Mouse (Mus musculus) kidney, embryonic 16.5 days (tissue): ENCODE data around the gene Heatr5a. TPM values are rescaled to one million over a fixed set of nuclear protein-coding genes. Genes with fewer than 3 reads are reported as not detected.

ENCODE experiments used
- ATAC-seq: fragments of 200-750 bp; cut with Nextera tagmentation; 2 replicates; pipeline ENCODE4 v1.8.0; 2017; ENCODE audit warnings: moderate TSS enrichment; ENCODE audit not compliant: low FRiP score, low TSS enrichment
- H3K27ac ChIP-seq: fragments of 300-500 bp; sonication (generic); 2 replicates; pipeline ENCODE4 v1.5.1; 2014; ENCODE audit warnings: low read length
- H3K27me3 ChIP-seq: fragments of 300-500 bp; sonication (generic); 2 replicates; pipeline ENCODE4 v1.6.1; 2014; ENCODE audit warnings: low read length, control low read depth, mixed read lengths; ENCODE audit not compliant: insufficient read depth
- H3K36me3 ChIP-seq: fragments of 300-500 bp; sonication (generic); 2 replicates; pipeline ENCODE4 v1.6.1; 2014; ENCODE audit warnings: low read length, control low read depth, mixed read lengths; ENCODE audit not compliant: insufficient read depth
- H3K4me1 ChIP-seq: fragments of 300-500 bp; sonication (generic); 2 replicates; pipeline ENCODE4 v1.6.1; 2014; ENCODE audit warnings: low read length, control low read depth, mixed read lengths; ENCODE audit not compliant: insufficient read depth
- H3K4me2 ChIP-seq: fragments of 300-500 bp; sonication (generic); replicated peaks from 2 replicates; pipeline ENCODE4 v1.6.1; 2014; ENCODE audit warnings: low read depth, low read length
- H3K4me3 ChIP-seq: fragments of 300-500 bp; sonication (generic); 2 replicates; pipeline ENCODE4 v1.5.1; 2014; ENCODE audit warnings: mild to moderate bottlenecking, low read length
- H3K9ac ChIP-seq: fragments of 300-500 bp; sonication (generic); replicated peaks from 2 replicates; pipeline ENCODE4 v1.6.1; 2014; ENCODE audit warnings: low read length
- H3K9me3 ChIP-seq: fragments of 300-500 bp; sonication (generic); 2 replicates; pipeline ENCODE4 v1.6.1; 2016; ENCODE audit warnings: low read length, control low read depth
- WGBS: fragments of 180-500 bp; shearing (Covaris S2); extraction: QIAGEN DNeasy Blood & Tissue Kit; methylation state at CpG from one replicate; pipeline ENCODE4 v1.1.7; 2014; 5-methylcytosine and 5-hydroxymethylcytosine counted together
- polyA plus RNA-seq: library from polyadenylated mRNA; unstranded; fragments of >200 nt; fragmentation: Nextera tagmentation; extraction: Ambion mirVana; gene quantifications from 2 replicates; pipeline ENCODE4 v1.2.1, GENCODE M21; 2015

The Heatr5a gene
- polyA plus RNA-seq, 1 experiment from 2014 or later: 9.4 TPM

DNA sequence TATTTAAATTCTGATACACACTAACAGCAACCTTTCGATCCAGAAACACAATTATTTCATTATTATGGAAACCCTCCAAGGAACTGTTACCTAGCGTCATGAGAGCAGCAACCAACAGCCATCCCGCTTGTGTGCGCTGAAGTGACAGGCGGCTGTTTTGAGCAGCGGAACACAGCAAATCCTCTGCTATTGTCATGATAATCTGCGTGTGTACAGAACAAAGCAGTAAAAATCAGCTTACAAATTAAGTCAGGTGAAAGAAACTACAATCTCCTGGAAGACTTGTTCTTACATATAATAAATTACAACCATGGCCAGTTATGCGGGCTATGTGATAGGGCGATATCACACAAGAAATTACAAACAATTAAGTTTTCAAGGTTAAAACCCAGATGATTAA, 25.8 kb downstream of the Heatr5a start:
- Histone ChIP-seq H3K4me3 (no peak overlapping the region), H3K9ac (no peak overlapping the region), H3K4me1 (no peaks in the 10 kb centered on the region), H3K36me3 (peaks cover 30% of the 10 kb centered on the region), H3K27ac (no peak overlapping the region), H3K9me3 (0 out of 2 replicates have a peak, but pooled peaks cover 7% of the 10 kb centered on the region), H3K4me2 (no peak overlapping the region), H3K27me3 (no peaks in the 10 kb centered on the region)
- WGBS: 95% methylated on average over 9 of the region's 9 CpGs
- no peak for ATAC-seq

GRCm38 (mm10) chr12:51939848-51940247, 31.3 kb downstream of the Heatr5a start:
- no peak overlapping the region for H3K9ac ChIP-seq
- H3K27me3 ChIP-seq: no peaks in the 10 kb centered on the region
- H3K4me3 ChIP-seq: no peak overlapping the region
- no peak overlapping the region for H3K4me2 ChIP-seq
- H3K36me3 ChIP-seq: peaks cover 18% of the 10 kb centered on the region
- no peak for ATAC-seq
- H3K9me3 ChIP-seq: no peaks in the 10 kb centered on the region
- 84% methylated on average over 4 of the region's 4 CpGs for WGBS
- H3K4me1 ChIP-seq: no peaks in the 10 kb centered on the region
- H3K27ac ChIP-seq: no peak overlapping the region

- H3K9me3 ChIP-seq: no peaks in the 10 kb centered on the region
- peaks cover 22% of the 10 kb centered on the region for H3K36me3 ChIP-seq
- no peaks in the 10 kb centered on the region for H3K4me1 ChIP-seq
- H3K4me2 ChIP-seq: no peak overlapping the region
- no peaks in the 10 kb centered on the region for H3K27me3 ChIP-seq
- H3K9ac ChIP-seq: no peak overlapping the region
- no peak overlapping the region for H3K4me3 ChIP-seq
- no peak for ATAC-seq
- 81% methylated on average over 6 of the region's 6 CpGs for WGBS
- H3K27ac ChIP-seq: no peak overlapping the region
Measured at GRCm38 (mm10) chr12:51937938-51938337, 33.2 kb downstream of the Heatr5a start.

DNA sequence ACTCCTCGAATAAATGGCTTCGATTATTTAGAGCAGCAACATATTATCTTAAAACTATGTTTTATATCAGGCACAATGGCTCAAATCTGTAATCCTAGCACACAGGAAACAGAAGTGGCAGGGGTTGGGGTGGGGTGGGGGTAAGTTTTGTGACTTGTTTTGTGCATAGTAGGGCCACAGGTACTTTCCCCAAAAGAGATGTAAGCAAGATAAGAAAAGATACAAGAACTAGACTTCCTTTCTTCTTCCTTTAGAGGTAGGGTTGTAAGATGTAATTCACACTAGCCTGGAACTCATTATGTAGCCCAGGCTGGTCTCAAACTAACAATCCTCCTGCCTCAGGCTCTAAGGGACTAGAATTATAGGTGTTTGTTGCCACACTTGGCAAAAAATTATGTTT, 41.5 kb downstream of the Heatr5a start:
- Histone ChIP-seq H3K4me2 (no peak overlapping the region), H3K27me3 (no peaks in the 10 kb centered on the region), H3K4me1 (no peaks in the 10 kb centered on the region), H3K27ac (no peak overlapping the region), H3K9ac (no peak overlapping the region), H3K36me3 (peaks cover 9% of the 10 kb centered on the region), H3K9me3 (no peaks in the 10 kb centered on the region), H3K4me3 (no peak overlapping the region)
- WGBS: 88% methylated on average over 2 of the region's 2 CpGs
- no peak for ATAC-seq

DNA sequence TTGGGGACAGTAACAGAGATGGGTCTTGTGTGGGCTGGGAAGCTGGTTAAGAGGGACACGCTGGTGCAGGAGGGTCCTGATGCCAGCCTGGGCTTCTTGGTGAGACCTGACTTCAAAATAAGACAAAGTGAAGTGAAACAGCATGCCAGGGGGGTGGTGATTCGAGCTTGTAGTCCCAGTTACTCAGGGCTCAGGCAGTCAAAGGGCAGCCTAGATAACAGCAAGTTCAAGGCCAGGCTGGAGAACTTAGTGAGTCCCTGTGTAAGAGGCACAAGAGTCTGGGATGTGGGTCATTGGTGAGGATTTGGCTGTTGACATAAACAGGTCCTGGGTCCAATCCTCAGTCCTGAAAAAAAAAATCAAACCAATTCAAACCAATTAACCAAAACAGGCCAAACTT, 53.9 kb downstream of the Heatr5a start:
- Histone ChIP-seq H3K36me3 (peaks cover 26% of the 10 kb centered on the region; the same call in 1 of the 2 replicates), H3K27me3 (no peaks in the 10 kb centered on the region), H3K27ac (no peak overlapping the region), H3K4me3 (no peak overlapping the region), H3K4me2 (no peak overlapping the region), H3K9ac (no peak overlapping the region), H3K4me1 (no peaks in the 10 kb centered on the region), H3K9me3 (no peaks in the 10 kb centered on the region)
- ATAC-seq: no peak
- WGBS: 94% methylated on average over 2 of the region's 2 CpGs

- ATAC-seq: no peak
- no peaks in the 10 kb centered on the region for H3K9me3 ChIP-seq
- H3K27me3 ChIP-seq: no peaks in the 10 kb centered on the region
- H3K4me1 ChIP-seq: no peaks in the 10 kb centered on the region
- H3K4me2 ChIP-seq: no peak overlapping the region
- H3K9ac ChIP-seq: no peak overlapping the region
- peaks cover 26% of the 10 kb centered on the region; the same call in 1 of the 2 replicates for H3K36me3 ChIP-seq
- H3K4me3 ChIP-seq: no peak overlapping the region
- no peak overlapping the region for H3K27ac ChIP-seq
- WGBS: 94% methylated on average over 12 of the region's 12 CpGs
Measured at GRCm38 (mm10) chr12:51914903-51915670, 56.0 kb downstream of the Heatr5a start.

DNA sequence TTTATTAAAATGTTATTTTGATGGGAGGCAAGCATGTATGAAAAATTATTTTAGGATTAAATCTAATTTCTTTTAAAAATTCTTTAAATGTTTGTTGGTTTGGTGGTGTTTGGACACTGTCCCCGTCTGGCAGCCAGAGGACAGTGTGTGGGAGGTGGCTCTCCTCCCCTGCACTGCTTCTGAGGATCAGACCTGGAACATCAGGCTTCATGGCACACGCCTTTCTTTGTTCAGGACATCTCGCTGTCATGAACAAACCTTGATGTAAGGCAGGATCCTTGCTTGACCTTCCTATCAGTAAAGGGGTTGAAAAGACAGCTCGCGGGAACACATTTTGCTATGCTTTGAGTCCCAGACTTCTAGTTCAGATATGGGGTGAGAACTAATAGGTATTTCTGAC, 61.9 kb downstream of the Heatr5a start:
- Histone ChIP-seq H3K9me3 (no peaks in the 10 kb centered on the region), H3K27me3 (no peaks in the 10 kb centered on the region), H3K4me3 (no peak overlapping the region), H3K9ac (no peak overlapping the region), H3K4me2 (no peak overlapping the region), H3K4me1 (no peaks in the 10 kb centered on the region), H3K27ac (no peak overlapping the region), H3K36me3 (peaks cover 21% of the 10 kb centered on the region; the same call in 1 of the 2 replicates)
- 74% methylated on average over 5 of the region's 5 CpGs for WGBS
- ATAC-seq: no peak

DNA sequence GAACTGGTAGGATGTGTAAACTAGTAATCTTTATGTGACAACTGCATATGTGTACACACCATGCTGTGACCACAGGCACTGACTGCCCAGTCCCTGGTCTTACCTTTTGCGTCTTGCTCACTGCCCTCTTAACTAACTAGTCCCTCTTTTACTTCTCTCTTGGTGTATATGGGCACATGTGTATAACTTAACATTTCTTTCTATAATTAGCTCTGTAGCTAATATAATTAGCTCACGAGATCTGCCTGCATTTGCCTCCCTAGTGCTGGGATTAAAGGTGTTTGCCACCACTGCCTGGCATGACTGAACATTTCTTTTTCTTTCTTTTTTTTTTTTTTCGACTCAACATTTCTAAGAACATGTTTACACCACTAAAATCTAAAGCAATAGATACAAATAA, 63.6 kb downstream of the Heatr5a start:
- Histone ChIP-seq H3K9ac (no peak overlapping the region), H3K9me3 (no peaks in the 10 kb centered on the region), H3K4me3 (no peak overlapping the region), H3K27ac (no peak overlapping the region), H3K36me3 (peaks cover 14% of the 10 kb centered on the region; the same call in 1 of the 2 replicates), H3K4me2 (no peak overlapping the region), H3K4me1 (no peaks in the 10 kb centered on the region), H3K27me3 (no peaks in the 10 kb centered on the region)
- ATAC-seq: no peak
- 86% methylated on average over 3 of the region's 3 CpGs for WGBS

- peaks cover 23% of the 10 kb centered on the region for H3K36me3 ChIP-seq
- ATAC-seq: no peak
- no peak overlapping the region for H3K4me3 ChIP-seq
- no peaks in the 10 kb centered on the region for H3K9me3 ChIP-seq
- WGBS: 90% methylated on average over 7 of the region's 7 CpGs
- H3K4me1 ChIP-seq: no peaks in the 10 kb centered on the region
- H3K27ac ChIP-seq: no peak overlapping the region
- H3K9ac ChIP-seq: no peak overlapping the region
- no peak overlapping the region for H3K4me2 ChIP-seq
- H3K27me3 ChIP-seq: no peaks in the 10 kb centered on the region
Measured at GRCm38 (mm10) chr12:51900551-51900950, 70.6 kb downstream of the Heatr5a start.

- Histone ChIP-seq H3K9ac (no peak overlapping the region), H3K9me3 (no peaks in the 10 kb centered on the region), H3K27ac (no peak overlapping the region), H3K4me1 (no peaks in the 10 kb centered on the region), H3K4me2 (no peak overlapping the region), H3K36me3 (peaks cover 19% of the 10 kb centered on the region), H3K27me3 (no peaks in the 10 kb centered on the region), H3K4me3 (no peak overlapping the region)
- 89% methylated on average over 4 of the region's 4 CpGs for WGBS
- no peak for ATAC-seq
Measured at GRCm38 (mm10) chr12:51896901-51897300, 74.2 kb downstream of the Heatr5a start.
